Mouse (Mus musculus): Measurements from ENCODE around the gene Fgfr2. TPM values are rescaled to one million over a fixed set of nuclear protein-coding genes. Genes with fewer than 3 reads are reported as not detected.

Gene Fgfr2
- polyA plus RNA-seq, 1 experiment, result 0.17 TPM

DNA sequence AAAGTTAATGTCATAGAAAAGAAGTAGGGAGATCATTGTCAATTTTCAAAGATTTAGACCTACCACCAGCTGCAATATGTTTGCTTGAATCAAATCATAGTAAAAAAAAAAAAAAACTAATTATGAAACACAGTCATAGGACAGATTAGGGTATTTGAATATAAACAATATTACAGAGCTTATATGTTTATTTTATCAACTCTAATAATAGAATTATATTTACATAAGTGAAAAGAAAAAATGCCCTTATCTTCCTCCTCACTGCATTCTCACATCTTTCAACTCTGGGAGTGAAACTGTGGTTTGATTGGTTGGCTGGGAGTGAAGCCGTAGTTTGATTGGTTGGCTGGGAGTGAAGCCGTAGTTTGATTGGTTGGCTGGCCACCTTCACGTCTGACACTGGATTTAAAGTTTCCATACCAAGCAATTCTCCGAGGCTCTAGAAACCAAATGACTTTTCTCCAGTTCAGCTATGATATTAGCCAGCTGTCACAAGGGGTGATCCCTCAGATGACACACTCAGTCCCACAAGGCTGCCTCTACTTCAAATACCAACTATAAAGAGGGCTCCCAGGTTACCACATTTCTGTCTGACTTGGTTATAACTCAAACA, 941.5 kb downstream of the Fgfr2 start:
- no peak for TF ChIP-seq SRF (IDR thresholded peaks at IDR 0.05; ENCODE audit: control insufficient read depth, insufficient read length, low read depth)
- TF ChIP-seq E2F4 (IDR thresholded peaks at IDR 0.05; ENCODE audit: insufficient read depth), result no peak
- TF ChIP-seq MAX (IDR thresholded peaks at IDR 0.05; ENCODE audit: low read depth), result no peak
- TF ChIP-seq TCF12 (IDR thresholded peaks at IDR 0.05; ENCODE audit: insufficient read depth, poor library complexity, severe bottlenecking), result no peak
- TF ChIP-seq CEBPB (IDR thresholded peaks at IDR 0.05; ENCODE audit: insufficient read depth, poor library complexity, severe bottlenecking), result no peak
- no peak for TF ChIP-seq REST (IDR thresholded peaks at IDR 0.05; ENCODE audit: insufficient read depth, insufficient read length)
- TF ChIP-seq TCF3 (IDR thresholded peaks at IDR 0.05; ENCODE audit: insufficient read length, low read depth), result no peak
- no peak for TF ChIP-seq MYOD1 (IDR thresholded peaks at IDR 0.05; ENCODE audit: control insufficient read depth in 1 of 3, insufficient read length in 2 of 3, low read depth in 2 of 3)
- TF ChIP-seq USF1 (IDR thresholded peaks at IDR 0.05; ENCODE audit: low read depth), result no peak
- TF ChIP-seq POLR2A (IDR thresholded peaks at IDR 0.05; ENCODE audit: insufficient read length, low read depth), result no peak
- no peaks in the 10 kb centered on the region for H3K79me2 ChIP-seq (ENCODE audit: control insufficient read depth, insufficient read depth)
- peaks cover 15% of the 10 kb centered on the region for H3K27me3 ChIP-seq (ENCODE audit: control insufficient read depth, insufficient read depth, insufficient read length)
- no peaks in the 10 kb centered on the region for H3K36me3 ChIP-seq (ENCODE audit: control insufficient read depth, insufficient read depth)
- H3ac ChIP-seq (ENCODE audit: control insufficient read depth, insufficient read length), result no peak overlapping the region
- H3K4me2 ChIP-seq (ENCODE audit: low read depth), result no peak overlapping the region
- H3K4me3 ChIP-seq, result no peak overlapping the region

DNA sequence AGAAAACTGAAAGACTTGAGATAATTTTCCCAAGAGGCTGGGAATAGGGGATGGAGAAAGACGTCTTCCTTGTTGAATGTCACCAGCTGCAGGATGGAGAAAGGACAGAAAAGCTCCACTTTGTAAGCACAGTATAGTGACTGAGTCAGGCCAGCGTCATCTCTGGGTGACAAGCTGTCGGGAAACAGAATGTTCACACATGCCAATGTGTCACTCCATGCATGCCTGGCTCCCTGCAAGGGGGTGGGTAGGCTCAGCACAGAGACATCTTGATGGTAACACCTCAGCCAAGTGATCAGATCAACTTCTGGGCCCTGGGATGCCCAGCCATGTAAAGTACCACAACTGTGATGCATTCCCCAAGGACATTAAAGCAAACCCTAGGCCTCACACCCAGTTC, 942.1 kb downstream of the Fgfr2 start:
- H3K4me3 ChIP-seq, result no peak overlapping the region
- no peaks in the 10 kb centered on the region for H3K36me3 ChIP-seq (ENCODE audit: control insufficient read depth, insufficient read depth)

DNA sequence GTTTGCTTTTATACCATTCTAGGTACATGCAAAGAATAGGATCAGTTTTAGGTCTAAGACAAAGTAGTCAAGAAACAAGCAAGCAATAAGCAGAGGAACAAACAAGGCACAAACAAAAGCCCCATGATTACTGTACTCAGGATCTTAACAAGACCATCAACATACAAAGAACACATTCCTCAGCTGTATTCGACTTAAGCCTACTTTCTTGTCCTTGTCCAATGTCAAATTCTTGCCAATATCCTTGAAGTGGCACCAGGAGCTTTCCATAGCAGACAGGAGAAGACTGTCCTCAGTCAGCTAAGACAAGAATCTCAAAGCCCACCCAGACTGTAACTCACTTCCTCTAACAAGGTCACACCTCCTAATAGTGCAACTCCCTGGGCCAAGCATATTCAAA, 944.1 kb downstream of the Fgfr2 start:
- no peak overlapping the region for H3K4me3 ChIP-seq
- H3K79me2 ChIP-seq (ENCODE audit: control insufficient read depth, insufficient read depth), result no peaks in the 10 kb centered on the region
- no peaks in the 10 kb centered on the region for H3K36me3 ChIP-seq (ENCODE audit: control insufficient read depth, insufficient read depth)
- H3K27me3 ChIP-seq (ENCODE audit: control insufficient read depth, insufficient read depth, insufficient read length), result peaks cover 8% of the 10 kb centered on the region
- no peak overlapping the region for H3K4me2 ChIP-seq (ENCODE audit: low read depth)
- no peak overlapping the region for H3ac ChIP-seq (ENCODE audit: control insufficient read depth, insufficient read length)
- TF ChIP-seq MYOD1 (IDR thresholded peaks at IDR 0.05; ENCODE audit: control insufficient read depth in 1 of 3, insufficient read length in 2 of 3, low read depth in 2 of 3) (no peak), CEBPB (IDR thresholded peaks at IDR 0.05; ENCODE audit: insufficient read depth, poor library complexity, severe bottlenecking) (no peak), MAX (IDR thresholded peaks at IDR 0.05; ENCODE audit: low read depth) (no peak), MYOG (IDR thresholded peaks at IDR 0.05; ENCODE audit: control insufficient read depth in 1 of 3, insufficient read depth in 1 of 3, insufficient read length in 2 of 3, low read depth in 2 of 3) (no peak), TCF12 (IDR thresholded peaks at IDR 0.05; ENCODE audit: insufficient read depth, poor library complexity, severe bottlenecking) (no peak), POLR2AphosphoS2 (IDR thresholded peaks at IDR 0.05; ENCODE audit: insufficient read length, low read depth) (no peak), POLR2A (IDR thresholded peaks at IDR 0.05; ENCODE audit: insufficient read length, low read depth) (no peak), REST (IDR thresholded peaks at IDR 0.05; ENCODE audit: insufficient read depth, insufficient read length) (no peak), USF1 (IDR thresholded peaks at IDR 0.05; ENCODE audit: low read depth) (no peak), E2F4 (IDR thresholded peaks at IDR 0.05; ENCODE audit: insufficient read depth) (no peak), TCF3 (IDR thresholded peaks at IDR 0.05; ENCODE audit: insufficient read length, low read depth) (no peak)

More for the DNA sequence above, 942.1 kb downstream of the Fgfr2 start:
- Histone ChIP-seq H3K4me2 (ENCODE audit: low read depth) (no peak overlapping the region), H3K79me2 (ENCODE audit: control insufficient read depth, insufficient read depth) (no peaks in the 10 kb centered on the region), H3K27me3 (ENCODE audit: control insufficient read depth, insufficient read depth, insufficient read length) (peaks cover 14% of the 10 kb centered on the region), H3ac (ENCODE audit: control insufficient read depth, insufficient read length) (no peak overlapping the region)
- no peak for TF ChIP-seq SRF (IDR thresholded peaks at IDR 0.05; ENCODE audit: control insufficient read depth, insufficient read length, low read depth)
- no peak for TF ChIP-seq REST (IDR thresholded peaks at IDR 0.05; ENCODE audit: insufficient read depth, insufficient read length)
- TF ChIP-seq POLR2AphosphoS2 (IDR thresholded peaks at IDR 0.05; ENCODE audit: insufficient read length, low read depth), result no peak
- no peak for TF ChIP-seq POLR2A (IDR thresholded peaks at IDR 0.05; ENCODE audit: insufficient read length, low read depth)
- no peak for TF ChIP-seq MYOD1 (IDR thresholded peaks at IDR 0.05; ENCODE audit: control insufficient read depth in 1 of 3, insufficient read length in 2 of 3, low read depth in 2 of 3)
- no peak for TF ChIP-seq TCF3 (IDR thresholded peaks at IDR 0.05; ENCODE audit: insufficient read length, low read depth)
- no peak for TF ChIP-seq MYOG (IDR thresholded peaks at IDR 0.05; ENCODE audit: control insufficient read depth in 1 of 3, insufficient read depth in 1 of 3, insufficient read length in 2 of 3, low read depth in 2 of 3)
- TF ChIP-seq CEBPB (IDR thresholded peaks at IDR 0.05; ENCODE audit: insufficient read depth, poor library complexity, severe bottlenecking), result no peak
- TF ChIP-seq MAX (IDR thresholded peaks at IDR 0.05; ENCODE audit: low read depth), result no peak
- no peak for TF ChIP-seq TCF12 (IDR thresholded peaks at IDR 0.05; ENCODE audit: insufficient read depth, poor library complexity, severe bottlenecking)
- TF ChIP-seq USF1 (IDR thresholded peaks at IDR 0.05; ENCODE audit: low read depth), result no peak
- no peak for TF ChIP-seq E2F4 (IDR thresholded peaks at IDR 0.05; ENCODE audit: insufficient read depth)

DNA sequence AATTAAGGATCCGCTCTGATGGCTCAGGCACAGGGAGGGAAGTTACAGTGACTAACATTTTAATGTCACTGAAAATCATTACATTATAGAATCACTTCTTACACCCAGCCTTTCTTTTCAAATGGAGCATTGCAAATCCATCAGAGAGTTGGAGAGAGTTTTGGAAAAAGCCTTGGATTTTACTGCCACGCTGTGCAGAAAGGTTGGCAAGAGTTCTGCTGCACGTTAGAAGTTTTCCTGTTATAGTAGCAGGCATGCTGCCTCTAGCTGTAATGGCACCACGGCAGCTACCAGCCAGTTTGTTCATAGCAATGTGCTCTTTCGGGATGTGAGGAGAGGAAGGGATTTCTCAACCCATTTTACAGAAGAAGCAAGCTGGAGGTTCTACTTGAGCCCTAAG, 948.4 kb downstream of the Fgfr2 start:
- H3K4me2 ChIP-seq (ENCODE audit: low read depth), result no peak overlapping the region
- no peak overlapping the region for H3K4me3 ChIP-seq
- H3K36me3 ChIP-seq (ENCODE audit: control insufficient read depth, insufficient read depth), result no peaks in the 10 kb centered on the region
- no peaks in the 10 kb centered on the region for H3K27me3 ChIP-seq (ENCODE audit: control insufficient read depth, insufficient read depth, insufficient read length)
- no peaks in the 10 kb centered on the region for H3K79me2 ChIP-seq (ENCODE audit: control insufficient read depth, insufficient read depth)
- no peak for TF ChIP-seq TCF12 (IDR thresholded peaks at IDR 0.05; ENCODE audit: insufficient read depth, poor library complexity, severe bottlenecking)
- TF ChIP-seq POLR2AphosphoS2 (IDR thresholded peaks at IDR 0.05; ENCODE audit: insufficient read length, low read depth), result no peak
- TF ChIP-seq REST (IDR thresholded peaks at IDR 0.05; ENCODE audit: insufficient read depth, insufficient read length), result no peak
- no peak for TF ChIP-seq MYOD1 (IDR thresholded peaks at IDR 0.05; ENCODE audit: control insufficient read depth in 1 of 3, insufficient read length in 2 of 3, low read depth in 2 of 3)
- TF ChIP-seq USF1 (IDR thresholded peaks at IDR 0.05; ENCODE audit: low read depth), result no peak
- TF ChIP-seq SRF (IDR thresholded peaks at IDR 0.05; ENCODE audit: control insufficient read depth, insufficient read length, low read depth), result no peak
- TF ChIP-seq MAX (IDR thresholded peaks at IDR 0.05; ENCODE audit: low read depth), result no peak
- no peak for TF ChIP-seq E2F4 (IDR thresholded peaks at IDR 0.05; ENCODE audit: insufficient read depth)
- TF ChIP-seq MYOG (IDR thresholded peaks at IDR 0.05; ENCODE audit: control insufficient read depth in 1 of 3, insufficient read depth in 1 of 3, insufficient read length in 2 of 3, low read depth in 2 of 3), result no peak
- TF ChIP-seq CEBPB (IDR thresholded peaks at IDR 0.05; ENCODE audit: insufficient read depth, poor library complexity, severe bottlenecking), result no peak
- TF ChIP-seq POLR2A (IDR thresholded peaks at IDR 0.05; ENCODE audit: insufficient read length, low read depth), result no peak
- TF ChIP-seq TCF3 (IDR thresholded peaks at IDR 0.05; ENCODE audit: insufficient read length, low read depth), result no peak
- H3ac ChIP-seq (ENCODE audit: control insufficient read depth, insufficient read length), result no peak overlapping the region
